Mouse (Mus musculus) intestine, postnatal 0 days (tissue): Measurements from ENCODE around the gene Rtp4. TPM values are rescaled to one million over a fixed set of nuclear protein-coding genes. Genes with fewer than 3 reads are reported as not detected.

Experiments
- ATAC-seq: fragments of 200-750 bp; cut with Nextera tagmentation; 2 replicates; pipeline ENCODE4 v1.8.0; 2017; ENCODE audit warnings: mild to moderate bottlenecking, moderate TSS enrichment, moderate library complexity
- H3K27ac ChIP-seq: fragments of 300-500 bp; sonication (generic); 2 replicates; pipeline ENCODE4 v1.5.1; 2014; ENCODE audit warnings: mild to moderate bottlenecking, low read depth, low read length, moderate library complexity
- H3K27me3 ChIP-seq: fragments of 300-500 bp; sonication (generic); replicated peaks from 2 replicates; pipeline ENCODE4 v1.6.1; 2014; ENCODE audit warnings: low read length, mixed read lengths; ENCODE audit not compliant: control insufficient read depth, insufficient read depth
- H3K36me3 ChIP-seq: fragments of 300-500 bp; sonication (generic); 2 replicates; pipeline ENCODE4 v1.6.1; 2014; ENCODE audit warnings: mild to moderate bottlenecking, moderate library complexity; ENCODE audit not compliant: control insufficient read depth, insufficient read depth
- H3K4me1 ChIP-seq: fragments of 300-500 bp; sonication (generic); replicated peaks from 2 replicates; pipeline ENCODE4 v1.6.1; 2014; ENCODE audit warnings: antibody characterized with exemption, low read length, mixed read lengths; ENCODE audit not compliant: control insufficient read depth, insufficient read depth
- H3K4me2 ChIP-seq: fragments of 300-500 bp; sonication (generic); replicated peaks from 2 replicates; pipeline ENCODE4 v1.6.1; 2014; ENCODE audit warnings: low read depth, mild to moderate bottlenecking, moderate library complexity
- H3K4me3 ChIP-seq: fragments of 300-500 bp; sonication (generic); 2 replicates; pipeline ENCODE4 v1.5.1; 2014; ENCODE audit warnings: low read depth, low read length
- H3K9ac ChIP-seq: fragments of 300-500 bp; sonication (generic); 2 replicates; pipeline ENCODE4 v1.6.1; 2014; ENCODE audit warnings: mild to moderate bottlenecking, low read depth, low read length
- H3K9me3 ChIP-seq: fragments of 300-500 bp; sonication (generic); 2 replicates; pipeline ENCODE4 v1.6.1; 2016; ENCODE audit warnings: mixed run types; ENCODE audit not compliant: control insufficient read depth
- CTCF ChIP-seq: sonication (generic); IDR thresholded peaks from 2 replicates; pipeline ENCODE4 v1.5.1; 2016; ENCODE audit warnings: low read depth, mild to moderate bottlenecking, control low read depth, antibody characterized with exemption, moderate library complexity
- WGBS: fragments of 180-500 bp; shearing (Covaris S2); extraction: QIAGEN DNeasy Blood & Tissue Kit; methylation state at CpG from one replicate; pipeline ENCODE4 v1.1.7; 2014; 5-methylcytosine and 5-hydroxymethylcytosine counted together
- polyA plus RNA-seq: library from polyadenylated mRNA; unstranded; fragments of >200 nt; fragmentation: Nextera tagmentation; extraction: Ambion mirVana; gene quantifications from 2 replicates; pipeline ENCODE4 v1.2.1, GENCODE M21; 2015

Gene Rtp4
- polyA plus RNA-seq, 1 experiment from 2014 or later = 112 TPM

DNA sequence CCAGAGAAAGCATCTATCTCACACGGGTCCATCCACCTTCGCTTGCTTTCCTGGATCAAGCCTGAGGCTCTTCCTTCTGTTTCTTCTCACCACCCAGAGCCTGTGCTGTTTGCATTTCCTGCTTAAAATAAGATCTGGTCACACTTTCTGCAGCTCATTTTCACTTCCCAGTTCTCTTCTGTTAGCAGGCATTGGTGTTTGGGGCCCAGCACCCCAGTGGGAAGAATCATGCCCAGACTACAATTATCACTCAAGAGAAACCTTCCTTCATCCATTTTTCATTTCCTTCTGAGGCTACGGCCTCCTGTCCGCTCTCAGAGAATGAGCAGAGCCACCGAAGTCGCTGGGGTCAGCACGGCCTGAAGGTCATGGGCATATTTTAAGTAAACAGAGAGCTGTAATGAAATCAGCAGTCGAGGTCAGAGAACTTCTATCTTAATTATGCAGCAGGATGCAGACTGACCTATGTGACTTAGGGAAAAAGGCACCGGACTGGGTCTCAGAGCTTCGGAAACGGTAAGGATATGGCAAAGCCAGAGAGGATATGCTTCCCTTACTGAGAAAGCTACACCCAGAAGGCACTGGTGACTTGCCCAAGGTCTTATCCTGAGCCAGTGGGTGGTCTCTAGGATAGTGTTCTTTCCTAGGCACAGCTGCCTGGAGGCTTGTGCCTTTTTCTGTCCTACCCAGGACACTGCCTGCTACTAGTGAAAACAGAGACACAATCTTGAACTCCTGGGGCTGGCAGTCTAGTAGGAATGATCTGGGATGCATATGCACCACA lies 14.0 kb upstream of the Rtp4 start:
- WGBS = 49% methylated on average over 11 of the region's 11 CpGs
- H3K4me3 ChIP-seq = no peak overlapping the region
- no peaks in the 10 kb centered on the region for H3K4me1 ChIP-seq
- H3K27me3 ChIP-seq = no peaks in the 10 kb centered on the region
- no peaks in the 10 kb centered on the region for H3K36me3 ChIP-seq
- no peak overlapping the region for H3K4me2 ChIP-seq
- H3K27ac ChIP-seq = no peak overlapping the region
- ATAC-seq = no peak
- no peaks in the 10 kb centered on the region for H3K9me3 ChIP-seq
- TF ChIP-seq CTCF = no peak
- no peak overlapping the region for H3K9ac ChIP-seq

DNA sequence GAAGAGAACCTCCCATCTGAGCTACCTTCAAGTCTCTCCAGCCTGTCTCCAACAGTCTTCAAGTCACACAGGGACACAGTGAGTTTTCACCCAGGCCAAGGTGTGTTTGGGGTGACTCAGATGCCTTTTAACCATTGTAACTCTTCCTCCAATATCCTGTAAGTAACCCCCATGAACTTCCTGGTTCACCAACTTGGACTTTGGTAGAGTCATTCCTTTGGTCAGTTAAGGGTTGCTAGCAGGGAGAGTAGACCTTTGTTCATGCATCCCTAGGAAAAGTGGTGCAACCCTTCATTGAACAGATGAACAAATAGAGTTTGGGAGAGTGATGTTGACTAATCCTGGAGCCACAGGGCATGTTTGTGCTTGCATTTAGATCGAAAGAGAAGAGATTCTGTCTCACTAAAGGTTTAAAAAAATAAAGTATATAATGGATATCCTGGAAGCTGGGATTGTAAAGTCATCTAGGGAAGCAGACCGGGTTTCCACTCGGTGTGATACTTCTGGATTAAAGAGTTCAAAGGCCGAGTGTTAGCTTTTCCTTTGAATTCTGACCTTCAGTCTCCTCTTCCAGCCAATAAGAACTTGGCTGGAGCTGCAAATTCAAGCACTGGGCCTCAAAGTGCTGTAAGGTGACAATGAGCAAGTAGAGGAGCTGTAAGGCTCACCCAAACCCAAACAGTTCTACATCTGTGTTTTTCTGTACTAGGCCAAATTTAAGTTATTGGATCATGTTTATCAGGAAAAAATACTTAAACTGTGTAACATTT lies 8.7 kb upstream of the Rtp4 start:
- WGBS = 58% methylated on average over 4 of the region's 4 CpGs
- H3K9ac ChIP-seq = no peak overlapping the region
- H3K4me3 ChIP-seq = no peak overlapping the region
- H3K4me2 ChIP-seq = no peak overlapping the region
- TF ChIP-seq CTCF = no peak
- H3K4me1 ChIP-seq = no peaks in the 10 kb centered on the region
- no peaks in the 10 kb centered on the region for H3K36me3 ChIP-seq
- no peaks in the 10 kb centered on the region for H3K27me3 ChIP-seq
- no peaks in the 10 kb centered on the region for H3K9me3 ChIP-seq
- H3K27ac ChIP-seq = no peak overlapping the region
- peak; percentile 33; the same call in 1 of the 2 replicates for ATAC-seq

DNA sequence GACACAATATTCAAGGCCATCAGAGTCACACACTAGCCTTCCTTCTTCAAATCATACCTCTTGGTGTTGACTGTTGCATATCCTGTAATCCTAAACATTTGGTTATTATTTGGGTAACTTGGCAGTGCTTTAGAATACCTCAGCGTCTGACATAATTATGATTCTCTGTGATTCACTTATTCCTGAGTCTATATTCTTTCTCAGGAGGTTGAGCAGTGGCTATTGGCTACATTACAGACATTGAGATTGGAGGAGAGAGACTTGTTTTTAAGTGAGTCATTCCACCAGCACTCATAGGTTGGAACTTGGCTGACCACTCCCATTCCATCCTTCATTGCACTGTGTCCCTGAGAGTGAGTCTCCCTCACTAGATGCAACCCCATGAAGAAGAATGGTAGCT lies 6.7 kb upstream of the Rtp4 start:
- H3K27me3 ChIP-seq = no peaks in the 10 kb centered on the region
- H3K4me1 ChIP-seq = no peaks in the 10 kb centered on the region
- H3K9ac ChIP-seq = no peak overlapping the region
- no peak for ATAC-seq
- no peak for TF ChIP-seq CTCF
- H3K4me2 ChIP-seq = no peak overlapping the region
- 83% methylated on average over 1 of the region's 1 CpGs for WGBS
- no peaks in the 10 kb centered on the region for H3K36me3 ChIP-seq
- no peaks in the 10 kb centered on the region for H3K9me3 ChIP-seq
- H3K4me3 ChIP-seq = no peak overlapping the region
- no peak overlapping the region for H3K27ac ChIP-seq

DNA sequence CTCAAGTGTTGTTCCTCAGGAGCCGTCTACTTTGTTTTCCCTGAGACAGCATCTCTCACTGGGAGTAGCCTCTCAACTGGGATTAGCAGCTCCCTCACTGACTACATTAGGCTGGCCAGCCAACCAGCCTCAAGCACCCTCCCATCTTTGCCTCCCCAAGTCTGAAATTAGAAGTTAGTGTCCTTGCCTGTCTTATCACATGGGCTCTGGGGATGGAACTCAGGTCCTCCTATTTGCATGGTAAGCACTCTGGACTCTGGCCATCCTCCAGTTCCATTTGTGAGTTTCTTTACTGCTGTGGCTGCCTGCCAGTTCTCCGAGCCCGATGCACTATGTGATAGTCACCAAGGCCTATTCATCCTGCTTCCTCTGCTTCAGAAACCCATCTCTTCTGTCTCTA lies 4.3 kb upstream of the Rtp4 start:
- Histone ChIP-seq H3K4me2 (no peak overlapping the region), H3K36me3 (no peaks in the 10 kb centered on the region), H3K4me3 (no peak overlapping the region), H3K27me3 (no peaks in the 10 kb centered on the region), H3K9ac (no peak overlapping the region), H3K4me1 (no peaks in the 10 kb centered on the region), H3K9me3 (no peaks in the 10 kb centered on the region), H3K27ac (no peak overlapping the region)
- 52% methylated on average over 3 of the region's 3 CpGs for WGBS
- no peak for ATAC-seq
- no peak for TF ChIP-seq CTCF

DNA sequence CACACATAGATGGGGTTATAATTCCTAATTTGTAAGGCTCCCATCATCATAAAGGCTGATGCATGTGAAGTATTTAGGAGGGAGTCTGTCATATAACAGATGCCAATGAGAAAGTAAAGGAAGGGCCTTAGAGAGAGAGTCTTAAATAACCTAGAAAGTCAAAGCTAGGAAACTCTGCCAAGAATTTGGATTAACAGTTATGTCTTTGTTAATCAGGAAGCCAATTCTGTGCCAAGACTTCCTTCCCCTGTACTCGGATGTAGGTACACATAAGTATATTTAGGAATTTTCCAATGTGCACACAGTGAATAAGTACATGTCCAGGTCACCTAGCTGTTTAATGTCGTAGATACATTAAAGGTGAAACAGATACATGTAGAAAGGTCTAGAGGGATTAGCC lies 3.5 kb upstream of the Rtp4 start:
- ATAC-seq = no peak
- WGBS = 67% methylated on average over 2 of the region's 2 CpGs
- no peak overlapping the region for H3K4me3 ChIP-seq
- no peaks in the 10 kb centered on the region for H3K36me3 ChIP-seq
- H3K27ac ChIP-seq = no peak overlapping the region
- H3K9me3 ChIP-seq = no peaks in the 10 kb centered on the region
- H3K27me3 ChIP-seq = no peaks in the 10 kb centered on the region
- no peak overlapping the region for H3K9ac ChIP-seq
- H3K4me2 ChIP-seq = no peak overlapping the region
- TF ChIP-seq CTCF = no peak
- no peaks in the 10 kb centered on the region for H3K4me1 ChIP-seq

DNA sequence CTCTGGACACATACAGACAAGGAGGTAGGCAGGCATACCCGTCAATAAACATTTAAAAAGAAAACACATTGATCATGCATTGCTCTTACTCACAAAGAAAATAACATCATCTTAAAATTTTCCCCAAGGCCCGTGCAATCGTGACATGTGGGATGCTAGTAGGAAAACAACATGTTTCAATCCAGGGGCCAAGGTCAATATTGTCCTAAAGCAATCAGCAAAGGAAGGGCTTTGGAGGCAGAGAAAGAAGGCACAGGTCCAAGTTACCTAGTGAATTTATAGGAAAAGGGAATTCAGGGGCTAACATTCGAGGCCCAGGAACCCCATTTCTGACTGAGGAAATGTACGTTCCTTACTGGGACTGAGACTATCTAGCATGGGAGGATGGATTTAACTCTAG lies 2.9 kb upstream of the Rtp4 start:
- no peak overlapping the region for H3K27ac ChIP-seq
- 79% methylated on average over 5 of the region's 5 CpGs for WGBS
- H3K4me3 ChIP-seq = no peak overlapping the region
- no peak for TF ChIP-seq CTCF
- H3K9me3 ChIP-seq = no peaks in the 10 kb centered on the region
- no peak overlapping the region for H3K4me2 ChIP-seq
- no peaks in the 10 kb centered on the region for H3K36me3 ChIP-seq
- no peak overlapping the region for H3K9ac ChIP-seq
- no peaks in the 10 kb centered on the region for H3K27me3 ChIP-seq
- H3K4me1 ChIP-seq = no peaks in the 10 kb centered on the region
- ATAC-seq = no peak
